Mouse (Mus musculus): ENCODE measurements around the gene Zfp219.
"Not testable (repeated sequence)": the region's sequence is repeated elsewhere in the genome, so short reads cannot be mapped to it uniquely, and the experiment has no call there.

Zfp219 gene

DNA sequence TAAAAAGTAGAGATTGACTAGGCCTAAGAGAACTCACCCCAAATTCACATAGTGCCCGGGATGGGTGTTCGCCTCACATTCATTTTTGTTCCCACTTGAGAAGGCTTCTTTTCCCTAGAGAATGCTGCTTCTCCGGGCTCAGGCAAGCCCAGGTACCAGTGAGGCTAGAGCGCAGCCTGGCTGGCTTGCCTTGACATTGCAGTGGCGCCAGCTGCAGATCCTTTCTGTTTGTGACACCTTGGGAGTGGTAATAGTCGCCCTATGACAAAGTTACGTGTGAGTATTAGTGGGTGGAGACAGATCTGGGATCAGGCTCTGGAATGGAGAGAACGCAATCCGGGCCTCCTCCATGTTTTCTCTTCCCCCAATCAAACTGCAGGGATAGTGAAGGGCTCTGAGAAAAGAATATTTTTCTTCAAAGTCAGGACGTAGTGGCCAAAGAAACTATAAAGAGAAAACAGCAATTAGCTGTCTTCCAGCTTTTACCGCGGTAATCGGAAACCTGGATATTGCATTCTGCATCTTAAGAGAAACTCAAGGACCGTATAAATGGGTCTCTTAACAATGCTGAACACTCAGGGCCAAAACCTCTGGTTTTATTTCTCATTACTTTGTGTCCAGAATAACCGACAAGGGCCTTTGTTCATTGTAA lies at the start of gene Zfp219:
TSS of gene Zfp219 (minus strand) at position 248 of the 652 bp plus-strand sequence.
- DNase-seq (ENCODE audit: extremely low spot score, low spot score) = no peak

- no peak for DNase-seq (ENCODE audit: extremely low spot score, low spot score)
Observed at GRCm38 (mm10) chr14:52066135-52066534, 45.6 kb upstream of the Zfp219 start.

DNA sequence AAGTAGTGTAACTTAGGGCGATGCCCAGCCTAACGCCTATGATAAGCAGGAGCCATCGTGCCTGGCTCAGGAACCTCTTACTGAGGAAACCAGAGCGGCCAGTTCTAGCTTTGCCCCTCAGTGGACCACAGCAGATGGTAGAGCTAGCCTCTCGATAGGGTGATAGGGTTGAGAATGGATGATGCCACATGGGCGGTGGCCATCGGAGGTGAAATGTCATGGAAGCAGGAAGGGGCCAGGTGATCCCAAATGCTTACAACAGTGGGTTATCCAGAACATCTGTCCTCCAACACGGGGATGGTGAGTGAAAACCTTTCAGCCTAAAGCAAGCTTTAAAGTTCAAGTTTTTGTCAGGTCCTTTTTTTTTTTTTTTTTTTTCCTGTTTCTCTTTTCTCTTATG lies 41.3 kb upstream of the Zfp219 start:
- no peak for DNase-seq (ENCODE audit: extremely low spot score, low spot score)

DNA sequence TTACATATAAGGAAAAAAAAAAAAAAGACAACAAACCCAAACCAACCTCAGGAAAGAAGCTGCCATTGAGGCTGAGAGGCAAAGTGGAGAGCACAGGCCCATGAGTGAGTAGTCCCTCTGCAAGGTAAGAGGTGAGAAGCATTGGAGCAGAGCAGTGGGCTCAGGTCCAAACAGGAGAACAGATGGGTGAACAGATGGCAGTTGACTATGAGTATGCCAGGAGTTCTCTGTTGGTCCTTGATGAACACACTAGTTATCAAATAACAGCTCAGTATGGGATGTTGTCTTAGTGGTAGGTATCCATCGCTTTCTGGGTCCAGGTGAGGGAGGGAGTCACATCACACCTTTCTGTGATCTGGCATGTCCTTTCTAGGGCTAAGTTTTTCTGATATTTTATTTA lies 40.3 kb upstream of the Zfp219 start:
- no peak for DNase-seq (ENCODE audit: extremely low spot score, low spot score)

GRCm38 (mm10) chr14:52059982-52060381 lies 39.4 kb upstream of the Zfp219 start:
- no peak for DNase-seq (ENCODE audit: extremely low spot score, low spot score)

GRCm38 (mm10) chr14:52052720-52053119 lies 32.2 kb upstream of the Zfp219 start:
- not testable (repeated sequence) for DNase-seq (ENCODE audit: extremely low spot score, low spot score)

DNA sequence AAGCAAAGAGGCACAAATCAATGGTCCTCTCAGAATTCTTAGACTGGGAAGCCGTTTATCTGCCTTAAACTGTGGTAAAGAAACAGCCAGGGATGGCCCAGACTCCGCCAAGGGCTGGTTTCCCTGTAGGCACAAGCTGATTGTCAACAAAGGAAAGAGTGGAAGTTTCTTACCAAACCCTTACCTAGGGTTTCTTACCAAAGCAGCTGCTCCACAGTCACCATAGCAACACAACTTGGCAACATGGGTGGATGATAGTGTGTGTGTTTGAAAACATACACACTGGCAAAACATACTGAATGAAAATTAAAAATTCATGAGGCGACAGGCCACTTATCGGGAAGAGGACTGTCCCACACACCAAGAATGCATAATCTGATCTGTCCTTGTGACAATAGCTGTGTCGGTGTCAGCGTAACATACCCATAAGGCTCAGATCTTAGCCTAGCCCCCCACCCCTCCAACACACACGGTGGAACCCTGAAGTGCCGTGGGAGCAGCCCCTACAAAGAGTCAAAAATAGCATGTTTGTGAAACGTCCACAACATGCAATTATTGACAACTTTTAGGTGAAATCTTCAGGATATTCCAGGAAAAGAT lies 25.5 kb upstream of the Zfp219 start:
- no peak for DNase-seq (ENCODE audit: extremely low spot score, low spot score)

- peak; percentile 30 for DNase-seq (ENCODE audit: extremely low spot score, low spot score)
Observed at GRCm38 (mm10) chr14:52044901-52045678, 24.6 kb upstream of the Zfp219 start.

DNA sequence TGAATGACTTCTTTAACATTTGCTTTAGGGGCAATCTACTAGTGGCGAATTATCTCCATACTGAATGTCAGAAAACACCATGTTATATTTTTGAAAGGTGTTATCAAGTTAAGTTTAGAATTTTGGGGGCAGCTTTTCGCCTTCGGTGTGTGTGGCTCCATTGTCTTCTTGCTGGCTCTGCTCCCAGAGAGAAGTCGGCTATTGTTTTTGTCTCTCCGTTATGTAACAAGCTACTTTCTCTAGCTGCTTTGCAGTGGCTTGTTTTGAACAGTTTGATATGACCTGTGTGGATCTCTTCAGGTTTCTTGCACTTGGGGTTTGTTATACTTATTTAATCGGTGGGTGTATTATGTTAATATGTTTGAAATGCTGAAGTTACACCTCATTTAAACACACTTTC lies 22.9 kb upstream of the Zfp219 start:
- DNase-seq (ENCODE audit: extremely low spot score, low spot score) = no peak

DNA sequence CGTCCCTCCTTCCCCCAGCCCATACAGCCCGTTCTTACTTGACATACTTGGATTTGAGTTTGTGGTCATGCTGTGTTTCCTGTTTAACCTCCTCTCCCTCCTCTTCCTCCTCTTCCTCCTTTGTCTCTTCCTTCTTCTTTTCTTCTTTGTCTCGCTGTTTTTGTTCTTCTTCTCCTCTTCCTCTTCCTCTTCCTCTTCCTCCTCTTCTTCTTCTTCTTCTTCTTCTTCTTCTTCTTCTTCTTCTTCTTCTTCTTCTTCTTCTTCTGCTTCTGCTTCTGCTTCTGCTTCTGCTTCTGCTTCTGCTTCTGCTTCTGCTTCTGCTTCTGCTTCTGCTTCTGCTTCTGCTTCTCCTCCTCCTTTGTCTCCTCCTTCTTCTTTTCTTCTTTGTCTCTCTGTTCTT lies 21.8 kb upstream of the Zfp219 start, which contains the start of gene Olfr221:
TSS of gene Olfr221 (minus strand) at position 101 of the 400 bp plus-strand sequence.
- not testable (repeated sequence) for DNase-seq (ENCODE audit: extremely low spot score, low spot score)

GRCm38 (mm10) chr14:52039332-52039731 lies 18.8 kb upstream of the Zfp219 start:
- no peak for DNase-seq (ENCODE audit: extremely low spot score, low spot score)

GRCm38 (mm10) chr14:52035926-52036325 lies 15.4 kb upstream of the Zfp219 start:
- DNase-seq (ENCODE audit: extremely low spot score, low spot score) = no peak

GRCm38 (mm10) chr14:52026342-52026741 lies 5.8 kb upstream of the Zfp219 start:
- no peak for DNase-seq (ENCODE audit: extremely low spot score, low spot score)

DNA sequence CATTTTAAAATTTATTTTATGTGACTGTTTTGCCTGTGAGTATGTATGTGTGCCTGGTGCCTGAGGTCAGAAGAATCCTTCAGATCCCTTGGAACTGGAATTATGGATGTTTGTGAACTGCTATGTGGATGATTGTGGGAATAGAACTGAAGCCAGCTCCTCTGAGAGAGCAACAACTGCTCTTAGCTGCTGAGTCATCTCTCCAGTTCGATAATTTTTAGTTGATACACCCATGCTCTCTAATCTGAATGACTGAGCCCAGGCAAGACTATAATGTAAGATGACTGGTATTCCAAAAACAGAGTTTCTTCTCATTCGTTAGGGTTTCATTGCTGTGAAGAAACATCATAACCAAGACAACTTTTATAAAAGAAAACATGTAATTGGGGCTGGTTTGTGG lies 3.6 kb upstream of the Zfp219 start:
- no peak for DNase-seq (ENCODE audit: extremely low spot score, low spot score)

- DNase-seq (ENCODE audit: extremely low spot score, low spot score) = peak; percentile 91
Observed at GRCm38 (mm10) chr14:52022709-52023459, 2.4 kb upstream of the Zfp219 start.

DNA sequence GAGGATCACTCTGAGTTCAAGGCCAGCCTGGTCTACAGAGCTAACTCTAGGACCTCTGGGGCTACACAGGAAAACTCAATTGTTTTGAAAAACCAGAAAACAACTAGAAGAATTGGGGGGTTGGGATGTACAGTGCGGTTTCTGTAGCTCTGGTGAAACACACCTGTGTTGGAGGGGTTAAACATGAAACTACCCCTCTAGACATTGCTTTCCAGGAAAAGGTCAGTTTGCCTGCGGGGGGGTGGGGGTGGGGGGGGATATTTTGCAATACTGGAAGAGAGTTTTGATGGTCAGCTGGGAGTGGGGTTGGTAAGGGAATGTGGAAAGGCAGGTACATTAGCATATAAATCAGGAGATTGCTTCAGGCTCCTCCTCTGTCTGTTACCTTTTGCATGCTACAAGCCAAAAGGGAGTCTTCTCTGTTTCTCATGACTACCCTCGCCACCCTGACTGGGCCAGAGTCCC lies 1.7 kb upstream of the Zfp219 start:
- no peak for DNase-seq (ENCODE audit: extremely low spot score, low spot score)

DNA sequence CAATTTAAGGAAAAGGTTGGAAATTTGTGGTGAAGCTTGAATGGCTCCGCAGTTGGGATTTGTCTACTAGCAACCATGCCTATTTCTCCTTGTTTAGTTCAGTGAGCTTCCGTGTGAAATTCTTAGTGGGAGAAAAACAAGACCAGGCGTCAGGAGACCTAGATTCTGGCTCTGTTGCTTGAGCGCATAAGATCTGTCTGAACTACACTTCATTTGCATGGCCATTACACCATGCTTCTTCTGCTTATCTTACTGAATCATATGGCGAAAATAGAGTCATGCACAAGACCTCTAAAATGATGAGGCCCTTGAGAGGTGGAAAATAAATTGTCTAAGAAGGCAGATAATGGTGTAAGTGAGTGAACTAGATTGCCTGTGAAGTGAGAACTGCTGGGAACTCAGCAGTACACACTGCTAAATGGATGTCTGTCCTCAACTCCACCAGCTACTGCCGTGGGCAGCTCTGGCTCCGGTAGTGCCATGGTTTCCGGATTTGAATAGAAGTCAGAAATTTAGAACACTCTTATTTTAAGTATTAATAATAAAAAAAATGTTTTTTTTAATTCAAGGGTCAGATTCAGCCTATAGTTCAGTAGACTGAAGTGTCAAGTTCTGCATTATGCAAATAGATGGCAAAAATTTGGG lies 1.2 kb upstream of the Zfp219 start:
- no peak for DNase-seq (ENCODE audit: extremely low spot score, low spot score)

- DNase-seq (ENCODE audit: extremely low spot score, low spot score) = no peak
Observed at GRCm38 (mm10) chr14:52021138-52021529, 601 bp upstream of the Zfp219 start.

GRCm38 (mm10) chr14:52019590-52020340 lies 768 bp downstream of the Zfp219 start:
- peak; percentile 98 for DNase-seq (ENCODE audit: extremely low spot score, low spot score)

- no peak for DNase-seq (ENCODE audit: extremely low spot score, low spot score)
Observed at GRCm38 (mm10) chr14:52019051-52019589, 1.4 kb downstream of the Zfp219 start.

Data from neural tube, embryonic 10.5 days (tissue).